Mouse (Mus musculus): ENCODE results near the gene Fbxo17.

DNA sequence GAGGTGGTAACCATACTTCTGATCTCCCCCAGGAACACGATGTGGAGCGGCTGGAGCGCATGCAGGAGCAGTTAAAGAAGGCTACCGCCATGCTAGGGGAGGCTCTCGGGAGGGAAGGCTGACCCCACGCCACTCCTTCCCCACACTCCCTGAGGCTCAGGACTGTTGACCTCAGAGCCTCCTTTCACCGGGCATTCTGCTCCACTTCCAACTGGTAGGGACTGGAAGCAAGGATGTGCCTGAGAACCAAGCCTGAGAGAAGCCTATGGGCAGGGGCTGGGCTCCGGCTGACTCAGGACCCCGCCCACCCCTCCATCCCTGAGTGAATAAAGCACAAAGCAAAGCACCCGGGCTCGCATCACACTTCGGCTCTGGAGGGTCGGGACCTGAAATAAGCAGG is 42.0 kb downstream of the Fbxo17 start:
- TF ChIP-seq POLR2A (IDR thresholded peaks at IDR 0.05; ENCODE audit: borderline replicate concordance, control insufficient read depth, low read depth, low read length) (no peak), CTCF (IDR thresholded peaks at IDR 0.05; ENCODE audit: control insufficient read depth, insufficient read depth, low read length) (no peak)

Data from bone marrow, adult 2 months (tissue).